Comparison of ENCODE assay signal across 10 mouse cellular contexts in the genomic region with DNA sequence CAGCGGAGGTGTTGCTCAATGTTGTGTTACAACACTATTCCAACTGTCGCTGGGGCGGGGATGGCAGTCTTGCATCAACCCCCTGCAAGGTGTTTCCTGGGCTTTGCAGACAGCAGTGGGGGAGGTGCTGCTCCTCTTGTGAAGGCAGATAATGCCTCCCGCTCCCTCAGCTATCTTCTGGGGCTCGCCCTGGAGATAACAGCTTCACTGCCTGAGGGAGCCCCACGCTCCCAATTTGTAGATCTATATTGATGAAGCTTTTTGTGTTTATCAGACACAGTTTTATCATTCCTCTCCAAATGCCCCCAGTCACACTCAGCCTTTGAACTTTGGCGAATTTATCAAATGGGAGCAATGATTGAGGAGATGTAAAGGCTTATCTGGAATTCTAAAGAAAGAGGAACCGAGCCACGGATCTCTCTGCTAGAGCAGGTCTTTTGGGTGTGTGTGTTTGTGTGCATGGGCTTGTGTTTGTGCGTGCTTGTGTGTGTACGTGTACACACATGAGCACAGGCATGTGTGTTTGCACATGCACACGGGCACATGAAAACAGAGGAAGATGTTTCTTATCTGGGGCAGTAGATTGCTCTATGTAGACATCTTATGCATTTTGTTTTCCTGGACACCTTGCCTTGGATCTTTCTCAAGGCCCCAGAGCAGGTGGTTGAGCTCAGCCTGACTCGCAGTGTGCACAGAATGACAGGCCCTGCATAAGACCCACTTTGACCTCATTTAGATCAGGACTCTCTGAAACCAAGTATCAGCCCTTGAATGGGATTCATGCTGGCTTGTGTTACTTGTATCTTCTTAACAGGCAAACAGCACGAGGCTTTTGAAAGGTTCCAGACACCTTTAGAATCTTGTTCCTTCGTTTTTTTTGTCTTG.
A peak's percentile ranks its signal among the peaks of the same experiment; 100 is the strongest.
DNase-seq lines count a peak whose midpoint lies in the region; ATAC-seq and TF ChIP-seq lines count a peak whose summit lies in the region.
"Had no signal": no experiment of that assay in that cellular context is flagged by ENCODE, and none has a peak within 500 bp of the region (broad histone marks: within the 10 kb centered on the region; RNA-seq: fewer than 3 reads in every experiment).

No protein-coding gene starts in this region.

- no peaks in the 10 kb centered on the region for H3K4me1 ChIP-seq in intestine, postnatal 0 days (replicated peaks; ENCODE audit: control insufficient read depth, insufficient read depth, low read length)
- peaks cover 97% of the 10 kb centered on the region for H3K4me1 ChIP-seq in megakaryocyte, embryonic 14.5 days
- peaks cover 10% of the 10 kb centered on the region for H3K4me1 ChIP-seq in forebrain, postnatal 0 days (ENCODE audit: insufficient read depth)
- H3K4me1 ChIP-seq in kidney, embryonic 16.5 days (ENCODE audit: insufficient read depth, low read length) = no peaks in the 10 kb centered on the region

- H3K9ac ChIP-seq in intestine, postnatal 0 days (ENCODE audit: low read depth, low read length) = no peak overlapping the region
- no peak overlapping the region for H3K9ac ChIP-seq in forebrain, postnatal 0 days
- H3K9ac ChIP-seq in kidney, embryonic 16.5 days (replicated peaks; ENCODE audit: low read length) = no peak overlapping the region
- H3K9ac ChIP-seq: embryonic facial prominence, embryonic 15.5 days had no signal

- no peaks in the 10 kb centered on the region for H3K36me3 ChIP-seq in intestine, postnatal 0 days (ENCODE audit: control insufficient read depth, insufficient read depth)
- peaks cover 89% of the 10 kb centered on the region for H3K36me3 ChIP-seq in megakaryocyte, embryonic 14.5 days (replicated peaks; ENCODE audit: low read length)
- no peaks in the 10 kb centered on the region for H3K36me3 ChIP-seq in forebrain, postnatal 0 days (ENCODE audit: insufficient read depth)
- H3K36me3 ChIP-seq in kidney, embryonic 16.5 days (ENCODE audit: insufficient read depth, low read length) = no peaks in the 10 kb centered on the region
- H3K36me3 ChIP-seq: embryonic facial prominence, embryonic 15.5 days had no signal

- TF ChIP-seq CTCF in intestine, postnatal 0 days (IDR thresholded peaks at IDR 0.05; ENCODE audit: low read depth) = no peak
- TF ChIP-seq CTCF in forebrain, postnatal 0 days (IDR thresholded peaks at IDR 0.05; ENCODE audit: low read depth) = no peak

- 24% methylated on average over 15 of the region's 15 CpGs for WGBS in intestine, postnatal 0 days
- WGBS in forebrain, postnatal 0 days = 41% methylated on average over 15 of the region's 15 CpGs
- WGBS in kidney, embryonic 16.5 days = 42% methylated on average over 15 of the region's 15 CpGs

- H3K4me3 ChIP-seq in intestine, postnatal 0 days (ENCODE audit: low read depth, low read length) = no peak overlapping the region
- H3K4me3 ChIP-seq in megakaryocyte, embryonic 14.5 days (replicated peaks) = peak overlapping the region; percentile 38
- no peak overlapping the region for H3K4me3 ChIP-seq in forebrain, postnatal 0 days (ENCODE audit: low read depth, low read length)
- no peak overlapping the region for H3K4me3 ChIP-seq in kidney, embryonic 16.5 days (ENCODE audit: low read length)
- H3K4me3 ChIP-seq: embryonic facial prominence, embryonic 15.5 days had no signal

- DNase-seq in right cerebral cortex, postnatal 14 days = peak; percentile 19
- no peak for DNase-seq in right cerebral cortex, postnatal 25 days
- no peak for DNase-seq in forebrain, postnatal 0 days
- no peak for DNase-seq in kidney, postnatal 10 days
- DNase-seq in B cell, adult 2 months = no peak
- DNase-seq: kidney, adult 8-10 months had no signal

- ATAC-seq in intestine, postnatal 0 days = peak; percentile 59; the same call in 1 of the 2 replicates
- ATAC-seq in forebrain, postnatal 0 days = no peak
- no peak for ATAC-seq in kidney, embryonic 16.5 days (ENCODE audit: low FRiP score, low TSS enrichment)

- no peak overlapping the region for H3K4me2 ChIP-seq in intestine, postnatal 0 days (replicated peaks; ENCODE audit: low read depth)
- no peak overlapping the region for H3K4me2 ChIP-seq in forebrain, postnatal 0 days (ENCODE audit: low read depth)
- no peak overlapping the region for H3K4me2 ChIP-seq in kidney, embryonic 16.5 days (replicated peaks; ENCODE audit: low read depth, low read length)
- H3K4me2 ChIP-seq: embryonic facial prominence, embryonic 15.5 days had no signal

- H3K9me3 ChIP-seq in intestine, postnatal 0 days (ENCODE audit: control insufficient read depth) = no peaks in the 10 kb centered on the region
- H3K9me3 ChIP-seq in megakaryocyte, embryonic 14.5 days = no peaks in the 10 kb centered on the region
- H3K9me3 ChIP-seq in forebrain, postnatal 0 days (ENCODE audit: low read length) = no peaks in the 10 kb centered on the region
- H3K9me3 ChIP-seq in kidney, embryonic 16.5 days (ENCODE audit: low read length) = no peaks in the 10 kb centered on the region
- H3K9me3 ChIP-seq: embryonic facial prominence, embryonic 15.5 days had no signal

- no peak overlapping the region for H3K27ac ChIP-seq in intestine, postnatal 0 days (ENCODE audit: low read depth, low read length)
- H3K27ac ChIP-seq in forebrain, postnatal 0 days (ENCODE audit: low read depth, low read length) = no peak overlapping the region
- H3K27ac ChIP-seq in kidney, embryonic 16.5 days (ENCODE audit: low read length) = no peak overlapping the region
- H3K27ac ChIP-seq: embryonic facial prominence, embryonic 15.5 days had no signal

- no peaks in the 10 kb centered on the region; the same call in 1 of the 2 replicates for H3K27me3 ChIP-seq in intestine, postnatal 0 days (replicated peaks; ENCODE audit: control insufficient read depth, insufficient read depth, low read length)
- no peaks in the 10 kb centered on the region for H3K27me3 ChIP-seq in megakaryocyte, embryonic 14.5 days (replicated peaks)
- peaks cover 3% of the 10 kb centered on the region; the same call in 1 of the 2 replicates for H3K27me3 ChIP-seq in forebrain, postnatal 0 days (ENCODE audit: insufficient read depth, low read length)
- H3K27me3 ChIP-seq in kidney, embryonic 16.5 days (ENCODE audit: insufficient read depth, low read length) = no peaks in the 10 kb centered on the region
